Mouse (Mus musculus): ENCODE measurements around the gene Atf6.
A peak's percentile ranks its signal among the peaks of the same experiment; 100 is the strongest.

- peak; percentile 56 for TF ChIP-seq CTCF (IDR thresholded peaks at IDR 0.05; ENCODE audit: low read depth)
- TF ChIP-seq EP300 (IDR thresholded peaks at IDR 0.05; ENCODE audit: low read depth) = no peak
Observed at GRCm38 (mm10) chr1:170839685-170840084, 27.9 kb downstream of the Atf6 start.

All from heart, postnatal 0 days (tissue).